Mouse (Mus musculus) frontal cortex, postnatal 14 days (tissue): Measurements from ENCODE around the gene Antxr1.
A peak's percentile ranks its signal among the peaks of the same experiment; 100 is the strongest.

ENCODE experiments used
- DNase-seq, 2 experiments: peaks; one replicate each; pipeline ENCODE4 v3.0.0; 2022; ENCODE audit warnings: low spot score in 2 of 2

Gene Antxr1

DNA sequence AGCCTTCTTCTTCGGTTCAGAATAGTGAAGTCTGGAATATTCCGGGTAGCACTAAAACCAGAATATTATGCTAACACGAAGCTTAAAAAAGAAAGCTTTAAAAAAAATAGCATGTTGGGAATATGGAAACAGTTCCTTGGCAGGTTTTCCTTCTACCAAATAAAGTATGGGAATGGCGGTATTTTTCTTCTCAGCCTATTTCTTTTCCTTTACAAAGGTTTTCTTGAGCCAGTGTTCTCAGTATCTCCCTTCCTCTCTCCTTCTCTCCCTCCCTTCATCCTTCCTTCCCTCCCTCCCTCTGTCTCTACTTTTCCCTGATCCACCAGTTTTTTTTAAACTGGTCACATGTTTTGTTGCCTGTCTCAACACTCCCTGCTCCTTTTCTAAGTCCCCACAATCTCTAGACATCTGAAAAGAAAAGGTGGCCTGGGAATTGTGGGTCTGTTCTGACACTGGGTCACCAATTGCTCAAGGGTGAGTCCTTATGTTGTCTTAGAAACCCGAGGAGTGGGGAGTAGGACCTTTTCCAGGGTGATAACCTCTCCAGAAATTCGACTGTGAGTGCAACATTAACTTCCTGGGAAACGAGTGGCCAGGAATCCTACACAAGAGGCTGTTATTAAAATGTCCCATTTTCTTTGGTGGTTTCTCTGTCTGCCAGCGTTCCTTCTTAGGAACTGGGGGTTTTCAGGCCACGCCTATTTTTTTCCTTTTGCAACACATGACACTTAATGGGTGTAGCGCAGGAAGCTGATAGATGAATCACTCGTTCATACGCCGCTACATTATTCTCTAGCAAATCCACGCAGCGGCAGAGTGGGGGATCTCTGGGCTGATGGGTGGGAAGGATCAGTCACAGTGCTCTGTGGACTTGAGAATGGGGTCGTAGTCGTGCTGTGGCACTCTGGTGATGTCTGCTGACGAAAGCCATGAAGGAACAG, 42.4 kb downstream of the Antxr1 start:
- no peak for DNase-seq

DNA sequence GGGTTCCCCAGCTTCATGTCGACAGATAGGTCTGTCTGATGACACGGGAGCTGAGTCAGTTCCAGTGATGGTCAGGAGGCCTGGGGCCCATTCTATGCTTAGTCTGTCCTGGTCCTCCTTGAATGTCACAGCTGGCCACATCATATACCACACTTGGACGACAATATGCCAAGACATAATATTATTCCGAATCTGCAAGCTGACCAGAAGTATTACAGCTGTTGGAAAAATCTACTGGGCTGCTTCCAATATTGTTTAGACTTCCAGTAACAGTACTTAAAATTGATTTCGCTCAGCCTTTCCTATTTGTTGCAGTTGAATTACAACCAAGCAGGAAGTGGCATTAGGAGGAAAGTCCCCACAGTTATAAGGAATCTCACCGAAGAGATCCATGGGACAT, 48.4 kb downstream of the Antxr1 start:
- DNase-seq: no peak

- DNase-seq: no peak
Observed at GRCm38 (mm10) chr6:87285365-87285749, 50.3 kb downstream of the Antxr1 start.

GRCm38 (mm10) chr6:87284716-87285364, 50.8 kb downstream of the Antxr1 start:
- no peak for DNase-seq

GRCm38 (mm10) chr6:87282346-87282781, 53.3 kb downstream of the Antxr1 start:
- DNase-seq: no peak

DNA sequence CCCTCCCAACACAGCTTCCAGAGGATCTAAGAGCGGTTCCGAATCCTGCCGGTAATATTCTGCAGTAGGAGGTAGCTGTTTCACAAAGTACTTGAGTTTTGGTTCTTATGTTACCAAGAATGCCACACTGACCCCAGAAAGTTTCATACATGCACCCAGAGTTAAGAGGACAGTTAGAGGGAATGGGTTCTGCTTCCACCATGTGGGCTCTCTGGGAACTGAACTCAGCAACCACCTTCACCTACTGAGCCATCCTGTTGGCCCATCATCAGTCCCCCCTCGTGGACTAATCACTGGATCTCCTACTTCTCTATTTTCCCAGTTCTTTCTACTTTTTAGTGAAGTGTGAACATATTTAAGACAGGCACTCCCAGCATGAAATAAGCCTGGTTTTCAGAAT, 53.9 kb downstream of the Antxr1 start:
- DNase-seq: no peak

DNA sequence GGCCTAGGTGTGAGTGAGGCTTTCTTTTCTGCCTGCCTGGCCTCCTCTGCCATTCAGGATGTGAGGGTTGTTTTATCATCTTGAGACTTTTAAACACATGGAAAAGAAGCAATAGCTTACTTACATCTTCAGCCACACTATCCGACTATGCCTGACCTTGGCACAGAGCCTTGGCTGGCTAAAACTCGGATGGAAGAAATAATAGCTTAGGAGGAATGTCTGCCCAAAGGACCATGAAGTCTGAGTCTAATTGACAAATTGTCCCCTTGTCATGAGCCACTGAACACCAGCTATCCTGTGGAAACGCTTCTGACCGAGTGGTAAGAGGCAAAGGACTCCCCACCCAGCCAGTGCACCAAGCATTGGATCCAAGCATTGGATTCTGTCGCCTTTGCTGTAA, 57.5 kb downstream of the Antxr1 start:
- no peak for DNase-seq

DNA sequence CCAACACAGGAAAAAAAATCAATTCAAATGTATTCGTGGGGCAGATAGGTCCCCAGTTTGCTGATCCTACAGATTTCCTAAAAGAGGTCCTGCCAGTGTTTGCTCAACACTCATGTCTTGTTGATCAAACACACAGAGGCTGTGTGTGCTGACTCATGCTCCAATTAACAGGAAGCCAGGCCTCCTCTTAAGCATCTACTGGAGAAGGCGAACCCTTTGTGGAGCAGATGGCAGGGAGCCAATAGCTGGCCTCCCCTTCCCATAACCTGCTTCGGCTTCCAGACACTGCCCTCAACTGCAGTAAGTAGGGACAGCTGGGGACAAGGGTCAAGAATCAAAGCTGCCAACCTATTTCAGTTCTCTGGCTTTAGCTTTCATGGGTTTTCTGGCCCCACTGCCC, 58.1 kb downstream of the Antxr1 start:
- DNase-seq: no peak

- no peak for DNase-seq
Observed at GRCm38 (mm10) chr6:87276941-87277340, 58.7 kb downstream of the Antxr1 start.

DNA sequence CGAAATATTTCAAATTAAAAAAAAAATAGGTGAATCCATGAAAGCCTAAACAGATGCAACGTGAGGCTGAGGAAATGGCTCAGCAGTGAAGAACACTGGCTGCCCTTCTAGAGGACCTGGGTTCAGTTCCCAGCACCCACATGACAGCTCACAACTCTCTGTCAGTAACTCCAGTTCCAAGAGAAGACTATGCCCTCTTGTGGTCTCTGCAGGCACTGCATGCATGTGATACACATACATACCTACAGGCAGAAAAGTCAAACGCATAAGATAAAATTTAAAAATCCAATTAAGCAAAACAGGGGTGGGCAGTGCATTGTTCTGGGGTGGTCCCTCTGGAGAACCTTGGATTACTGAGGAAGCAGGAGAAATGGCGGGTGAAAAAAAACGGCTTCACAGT, 60.8 kb downstream of the Antxr1 start:
- no peak for DNase-seq

- no peak for DNase-seq
Observed at GRCm38 (mm10) chr6:87273791-87274190, 61.8 kb downstream of the Antxr1 start.

DNA sequence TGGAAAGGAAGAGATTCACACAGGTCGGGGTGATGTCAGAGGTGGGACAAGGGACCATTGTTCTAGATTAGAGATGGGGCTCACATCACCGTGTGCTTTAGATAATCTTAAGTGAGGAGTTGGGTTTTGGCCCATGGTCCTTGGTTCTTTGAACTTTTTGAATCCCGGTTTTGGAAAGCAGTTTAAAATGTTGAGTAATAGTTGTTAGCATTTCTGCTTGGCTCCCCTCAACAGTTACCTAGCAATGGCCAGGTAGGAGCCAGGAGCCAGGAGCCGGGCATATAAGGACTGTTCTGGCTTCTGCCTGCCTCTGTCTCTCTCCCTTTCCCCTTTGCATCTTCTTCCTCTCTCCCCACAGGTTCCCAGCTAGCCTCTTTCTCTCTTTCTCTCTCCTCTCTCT, 62.5 kb downstream of the Antxr1 start:
- no peak for DNase-seq

GRCm38 (mm10) chr6:87272202-87272601, 63.4 kb downstream of the Antxr1 start:
- no peak for DNase-seq

GRCm38 (mm10) chr6:87270452-87270851, 65.2 kb downstream of the Antxr1 start:
- DNase-seq: peak in 1 of 2 experiments; percentile 37

- no peak for DNase-seq
Observed at GRCm38 (mm10) chr6:87269950-87270349, 65.7 kb downstream of the Antxr1 start.

DNA sequence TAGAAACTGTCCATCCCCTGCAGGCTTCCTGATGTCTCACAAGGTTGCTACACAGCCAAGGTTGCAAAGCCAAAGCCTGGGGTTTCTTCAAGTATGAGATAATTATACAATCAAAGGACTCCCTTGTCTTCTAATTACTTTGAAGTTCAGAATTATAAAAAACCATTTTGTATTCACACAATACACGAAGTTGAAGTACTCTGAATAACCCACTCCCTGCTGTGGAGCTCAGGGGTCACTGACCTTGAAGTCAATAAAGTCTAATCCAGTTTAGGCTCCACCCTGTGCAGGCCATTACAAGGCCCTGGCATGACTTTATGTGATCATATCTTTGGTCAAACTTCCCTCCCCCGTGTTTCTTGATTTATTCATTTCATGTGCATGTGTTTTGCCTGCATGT, 73.0 kb downstream of the Antxr1 start:
- no peak for DNase-seq

DNA sequence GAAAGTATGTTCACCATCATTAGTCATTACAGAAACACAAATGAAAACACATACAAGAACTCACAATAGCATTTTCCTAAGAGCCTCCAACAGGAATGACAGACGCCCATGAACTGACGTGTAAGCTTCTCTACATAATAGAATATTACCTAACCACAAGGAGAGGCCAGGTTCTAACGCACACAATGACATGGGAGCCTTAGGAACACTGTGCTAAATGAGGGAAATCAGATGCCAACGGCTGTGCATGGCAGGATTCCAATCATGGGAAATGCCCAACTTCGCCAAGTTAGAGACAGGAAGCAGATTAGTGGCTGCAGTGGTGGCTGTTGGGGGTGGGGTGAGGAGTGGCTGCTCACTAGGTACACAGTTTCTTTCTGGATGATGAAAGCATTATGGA, 76.6 kb downstream of the Antxr1 start:
- no peak for DNase-seq

GRCm38 (mm10) chr6:87257981-87258775, 77.4 kb downstream of the Antxr1 start:
- DNase-seq: peak in 1 of 2 experiments; percentile 29

- DNase-seq: no peak
Observed at GRCm38 (mm10) chr6:87257471-87257870, 78.2 kb downstream of the Antxr1 start.

- DNase-seq: no peak
Observed at GRCm38 (mm10) chr6:87255668-87256067, 80.0 kb downstream of the Antxr1 start.

DNA sequence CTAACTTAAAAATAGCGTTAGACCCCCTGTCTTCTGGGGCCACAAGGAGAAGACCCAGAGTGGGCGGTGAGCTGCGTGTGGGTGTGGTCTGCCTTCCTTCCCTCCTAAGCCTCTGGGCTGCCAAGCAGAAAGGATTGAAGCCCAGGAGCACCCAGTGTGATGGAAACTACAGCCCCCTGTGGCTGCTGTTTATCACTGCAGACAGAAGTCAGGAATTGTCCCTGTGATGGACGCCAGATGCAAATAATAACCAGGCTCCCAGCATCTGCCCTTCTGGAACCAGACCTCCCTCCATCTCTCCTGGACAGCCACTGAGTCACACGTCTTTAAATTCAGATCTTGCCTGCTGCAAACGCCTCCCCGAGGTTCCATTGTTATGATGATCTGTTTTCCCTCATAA, 80.9 kb downstream of the Antxr1 start:
- DNase-seq: no peak

DNA sequence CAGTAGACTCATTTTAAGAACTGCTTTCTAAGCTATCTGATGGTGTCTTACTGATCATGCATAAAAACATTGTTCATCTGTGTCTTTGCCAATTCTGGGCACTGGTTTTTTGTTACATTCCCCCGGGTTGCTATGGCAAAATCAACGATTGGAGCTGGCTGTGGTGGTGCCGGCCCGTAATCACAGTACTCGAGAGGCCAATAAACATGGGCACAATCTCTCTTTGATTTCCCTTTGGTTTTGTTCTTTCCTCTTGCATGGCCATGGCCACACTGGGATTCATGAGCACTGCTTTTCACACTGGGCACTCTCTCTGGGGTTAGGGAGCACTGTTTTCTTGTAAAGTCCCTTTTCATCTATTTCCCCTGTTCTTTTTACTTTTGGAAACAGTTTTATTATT, 83.9 kb downstream of the Antxr1 start:
- no peak for DNase-seq
